Mouse (Mus musculus) ovary, adult 18-20 months (tissue): ENCODE measurements around the gene Myo1d.
A peak's percentile ranks its signal among the peaks of the same experiment; 100 is the strongest.
"Not testable (repeated sequence)": the region's sequence is repeated elsewhere in the genome, so short reads cannot be mapped to it uniquely, and the experiment has no call there.

Source experiments
- DNase-seq: peaks from one replicate; pipeline ENCODE4 v3.0.0; 2022; ENCODE audit warnings: low spot score, mixed read lengths

The Myo1d gene

DNA sequence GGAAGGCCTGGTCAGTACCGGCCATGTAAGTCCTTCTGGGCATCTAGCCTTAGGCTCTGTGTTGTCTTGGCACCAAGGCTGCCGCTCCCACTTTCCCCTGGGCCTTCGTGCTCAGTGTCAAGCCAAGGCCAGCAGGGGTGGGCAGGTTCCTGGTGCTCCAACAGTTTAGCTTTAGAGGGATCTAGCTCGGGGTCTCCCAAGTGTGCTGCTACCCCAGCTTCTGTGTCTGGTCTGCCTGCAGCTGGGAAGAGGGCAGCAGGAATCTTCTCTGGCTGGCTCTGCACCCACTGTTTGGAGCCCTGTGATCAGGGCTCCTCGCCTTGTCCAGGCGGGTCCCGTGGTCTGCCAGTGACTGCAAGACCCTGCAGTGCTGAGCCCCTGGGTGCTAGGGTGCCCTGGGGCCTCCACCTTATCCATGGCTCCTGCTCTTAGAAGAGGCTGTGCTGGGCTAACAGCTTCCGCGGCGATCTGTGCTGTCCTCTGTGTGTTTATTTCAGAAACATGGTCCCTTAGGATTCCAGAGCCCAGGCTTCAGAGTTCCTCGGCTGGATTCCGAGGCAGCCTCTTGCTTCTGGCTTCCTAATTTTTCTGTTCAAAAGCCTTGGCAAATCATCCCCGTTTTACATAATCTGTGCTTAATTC is 298.3 kb downstream of the Myo1d start:
- DNase-seq: no peak

DNA sequence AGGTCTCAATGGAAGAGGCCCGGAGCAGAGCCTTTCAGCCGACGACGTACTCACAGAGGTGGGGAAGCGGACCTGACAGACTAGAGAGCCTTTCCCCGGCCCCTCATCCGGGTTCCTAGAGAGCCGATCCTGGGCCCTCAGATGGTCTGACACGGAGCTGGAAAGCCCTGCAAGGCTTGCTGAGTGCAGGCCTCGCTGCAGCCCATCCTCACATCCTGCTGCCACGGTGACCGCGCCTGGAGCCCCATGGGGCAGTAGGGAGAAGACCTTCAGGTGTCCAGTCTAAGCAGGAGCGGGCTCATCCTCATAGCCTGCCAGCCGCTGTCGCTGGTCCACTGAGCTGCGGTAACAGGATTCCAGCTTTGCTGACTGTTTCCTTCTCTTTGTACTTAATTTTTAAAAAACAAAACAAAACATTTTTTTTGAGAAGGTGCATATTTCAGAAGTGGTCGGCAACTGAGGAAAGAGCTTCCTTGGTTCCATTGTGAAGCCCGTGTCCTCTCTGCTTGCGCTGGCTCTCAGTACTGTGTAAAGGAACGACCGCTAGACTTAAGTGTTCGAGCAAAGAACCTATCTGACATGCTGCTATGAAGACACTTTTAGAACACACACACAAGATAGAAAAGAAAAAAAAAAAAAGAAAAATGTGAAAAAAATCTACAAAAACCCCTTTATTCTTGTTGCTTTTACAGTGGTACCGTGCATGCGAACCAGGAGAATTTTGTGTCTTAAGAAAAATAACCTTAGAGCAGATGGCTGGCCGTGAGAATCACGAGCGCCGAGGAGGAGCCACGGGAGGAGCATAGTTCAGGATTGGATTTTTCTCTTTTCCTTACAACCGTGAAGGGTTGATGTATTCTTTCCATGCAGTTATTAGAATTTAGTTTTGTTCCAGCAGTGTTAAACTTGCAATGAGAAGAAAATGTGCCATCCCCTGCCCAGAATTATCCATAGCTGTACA is 299.6 kb downstream of the Myo1d start:
- DNase-seq: no peak

DNA sequence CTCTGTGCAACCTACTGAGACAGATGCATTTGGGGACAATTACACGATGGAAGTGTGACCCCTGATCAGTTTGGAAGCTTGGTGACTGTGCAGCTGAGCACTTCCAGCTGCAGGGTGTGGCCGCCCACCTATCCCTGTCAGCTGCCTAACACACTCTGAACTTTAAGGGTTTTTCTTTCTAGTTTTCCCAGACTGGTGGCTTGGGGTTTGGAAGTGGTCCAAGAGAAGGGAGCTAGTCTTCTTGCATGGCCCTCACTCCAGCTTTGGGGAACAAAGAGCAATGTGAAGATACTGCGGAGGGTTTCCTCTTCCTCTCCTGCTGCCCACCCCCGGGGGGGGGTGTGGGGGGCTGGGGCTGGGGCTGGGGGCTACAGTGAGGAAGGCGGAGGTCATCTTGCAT is 300.4 kb downstream of the Myo1d start:
- no peak for DNase-seq

DNA sequence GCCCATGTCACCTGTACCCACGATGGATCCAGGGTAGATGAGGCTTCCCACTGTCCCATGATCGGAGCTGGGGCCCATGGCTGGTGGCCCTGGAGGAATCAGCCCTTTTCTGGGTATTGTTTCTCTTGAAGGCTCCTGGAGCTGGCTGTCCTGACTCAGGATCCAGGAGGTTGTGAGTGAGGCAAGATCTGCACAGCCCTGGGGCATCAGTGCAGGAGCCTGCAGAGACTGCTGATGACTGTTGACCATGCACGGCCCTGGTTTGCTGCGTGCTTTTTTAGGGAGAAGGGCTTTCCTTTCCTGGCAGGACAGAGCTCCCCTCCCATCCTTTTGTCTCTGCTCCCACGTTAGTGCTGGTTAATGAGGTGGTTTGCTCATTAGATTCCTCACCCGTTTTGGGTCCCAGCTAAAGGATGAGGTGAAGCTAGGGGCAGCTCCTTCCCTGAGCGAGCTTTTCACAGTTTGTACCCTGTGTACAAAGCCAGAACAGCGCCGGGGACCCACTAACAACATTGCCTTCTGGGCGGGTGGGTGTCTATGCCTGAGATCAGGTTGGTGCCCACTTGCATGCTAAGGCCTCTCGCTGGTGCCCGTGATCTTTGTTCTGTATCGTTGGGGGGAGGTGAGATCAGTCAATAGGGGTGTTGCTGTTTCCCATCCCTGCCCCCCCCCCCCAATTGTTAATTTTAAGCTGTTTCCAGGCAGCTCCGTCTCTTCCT is 301.0 kb downstream of the Myo1d start:
- DNase-seq: no peak

DNA sequence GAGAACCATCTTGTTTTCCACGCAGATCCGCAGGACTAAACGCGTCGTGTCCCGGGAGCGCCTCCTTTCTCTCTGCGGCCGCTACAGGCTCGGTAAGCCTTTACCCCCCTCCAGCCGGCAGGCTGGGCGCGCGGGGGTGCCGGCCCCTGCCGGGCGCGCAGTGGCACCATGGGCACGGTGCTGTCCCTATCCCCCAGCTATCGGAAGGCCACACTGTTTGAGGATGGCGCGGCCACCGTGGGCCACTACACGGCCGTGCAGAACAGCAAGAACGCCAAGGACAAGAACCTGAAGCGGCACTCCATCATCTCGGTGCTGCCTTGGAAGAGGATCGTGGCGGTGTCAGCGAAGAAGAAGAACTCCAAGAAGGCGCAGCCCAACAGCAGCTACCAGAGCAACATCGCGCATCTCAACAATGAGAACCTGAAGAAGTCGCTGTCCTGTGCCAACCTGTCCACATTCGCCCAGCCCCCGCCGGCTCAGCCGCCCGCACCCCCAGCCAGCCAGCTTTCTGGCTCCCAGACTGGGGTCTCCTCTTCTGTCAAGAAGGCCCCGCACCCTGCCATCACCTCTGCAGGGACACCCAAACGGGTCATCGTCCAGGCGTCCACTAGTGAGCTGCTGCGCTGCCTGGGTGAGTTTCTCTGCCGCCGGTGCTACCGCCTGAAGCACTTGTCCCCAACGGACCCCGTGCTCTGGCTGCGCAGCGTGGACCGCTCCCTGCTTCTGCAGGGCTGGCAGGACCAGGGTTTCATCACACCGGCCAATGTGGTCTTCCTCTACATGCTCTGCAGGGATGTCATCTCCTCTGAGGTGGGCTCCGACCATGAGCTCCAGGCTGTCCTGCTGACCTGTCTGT is 302.3 kb downstream of the Myo1d start:
- no peak for DNase-seq

DNA sequence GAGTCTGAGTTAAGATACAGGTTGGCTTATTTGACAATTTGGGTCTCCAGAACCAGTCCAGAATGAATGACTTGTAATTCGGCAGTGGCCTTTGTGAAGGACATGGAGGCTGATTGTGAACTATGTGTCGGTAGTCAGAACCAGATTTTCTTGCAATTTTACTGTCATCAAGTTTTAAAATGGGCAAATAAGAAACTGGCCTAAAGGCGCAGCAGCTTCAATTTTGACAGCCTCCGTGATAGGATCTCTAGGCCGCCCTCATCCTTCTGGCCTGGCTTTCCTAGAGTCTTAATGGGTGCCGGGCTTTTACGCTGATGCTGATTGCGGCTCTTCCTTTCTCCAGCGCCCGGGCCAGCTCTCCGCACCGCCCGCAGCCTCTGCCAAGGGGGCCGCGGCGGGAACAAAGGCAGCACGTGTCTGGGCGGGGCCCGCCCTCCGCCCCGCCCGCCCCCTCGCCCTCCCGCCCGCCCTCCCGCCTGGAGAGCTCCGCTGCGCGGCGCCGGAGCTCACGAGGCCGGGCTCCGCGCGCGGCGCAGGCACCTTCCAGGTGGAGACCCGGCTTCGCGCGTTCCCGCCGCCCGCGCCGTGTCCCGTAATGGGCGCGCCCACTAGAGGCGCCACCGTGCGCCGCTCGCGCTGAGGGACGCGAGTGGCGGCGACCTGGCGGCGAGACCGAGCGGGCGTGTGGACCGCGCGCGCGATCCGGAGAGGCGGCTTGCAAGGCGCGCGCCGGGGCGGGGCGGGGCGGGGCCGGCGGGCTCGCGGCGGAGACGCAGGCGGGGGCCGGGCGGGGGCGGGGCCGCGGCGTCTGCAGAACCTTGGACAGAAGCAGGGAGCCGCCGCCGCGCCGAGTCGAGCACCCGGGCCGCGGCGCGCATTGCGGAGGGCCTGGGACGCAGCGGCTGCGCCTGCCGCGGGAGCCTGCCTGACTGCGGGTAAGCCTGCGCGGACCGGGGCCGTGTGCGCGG is 303.3 kb downstream of the Myo1d start, which contains the start of gene Cdk5r1:
Gene Cdk5r1 (plus strand): TSS at position 802 of the 968 bp plus-strand sequence.
- peak; percentile 77 for DNase-seq

DNA sequence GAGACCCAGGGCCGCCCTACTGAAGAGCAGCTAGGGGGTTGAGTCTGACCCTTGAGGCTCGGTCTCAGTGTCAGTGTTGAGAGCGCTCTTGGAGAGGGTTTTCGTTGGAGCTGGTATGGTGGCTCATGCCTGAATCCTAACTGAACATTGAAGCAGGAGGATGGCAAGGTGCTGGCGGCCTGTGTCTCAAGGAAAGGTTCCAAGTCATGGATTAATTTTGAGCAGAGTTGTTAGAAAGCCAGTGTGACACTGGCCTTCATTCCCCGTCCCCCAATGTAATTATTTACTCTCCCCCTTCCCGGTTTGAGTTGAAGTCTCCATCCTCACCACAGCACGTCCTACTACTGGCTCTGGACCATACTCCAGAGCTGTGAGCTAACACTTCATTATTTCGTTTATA is 304.3 kb downstream of the Myo1d start:
- DNase-seq: no peak

DNA sequence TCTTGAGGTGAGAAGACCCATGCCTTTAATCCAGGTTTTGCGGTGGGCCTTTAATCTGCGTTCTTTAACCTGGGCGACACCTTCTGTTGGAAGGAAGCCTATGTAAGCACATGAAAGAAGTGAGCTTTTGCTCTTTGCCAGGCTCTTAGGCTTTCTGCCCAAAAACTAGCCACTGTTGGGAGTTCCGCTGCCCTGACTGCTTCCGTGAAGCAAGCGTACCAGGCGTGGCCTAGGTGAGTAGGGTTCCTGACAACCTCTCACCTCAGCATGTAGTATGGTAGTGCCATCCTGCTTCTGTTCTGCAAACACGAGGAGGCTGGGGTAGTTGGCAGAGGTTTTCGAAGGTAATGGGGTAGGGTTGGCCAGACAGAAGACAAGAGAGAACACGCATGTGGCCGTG is 305.0 kb downstream of the Myo1d start:
- no peak for DNase-seq

DNA sequence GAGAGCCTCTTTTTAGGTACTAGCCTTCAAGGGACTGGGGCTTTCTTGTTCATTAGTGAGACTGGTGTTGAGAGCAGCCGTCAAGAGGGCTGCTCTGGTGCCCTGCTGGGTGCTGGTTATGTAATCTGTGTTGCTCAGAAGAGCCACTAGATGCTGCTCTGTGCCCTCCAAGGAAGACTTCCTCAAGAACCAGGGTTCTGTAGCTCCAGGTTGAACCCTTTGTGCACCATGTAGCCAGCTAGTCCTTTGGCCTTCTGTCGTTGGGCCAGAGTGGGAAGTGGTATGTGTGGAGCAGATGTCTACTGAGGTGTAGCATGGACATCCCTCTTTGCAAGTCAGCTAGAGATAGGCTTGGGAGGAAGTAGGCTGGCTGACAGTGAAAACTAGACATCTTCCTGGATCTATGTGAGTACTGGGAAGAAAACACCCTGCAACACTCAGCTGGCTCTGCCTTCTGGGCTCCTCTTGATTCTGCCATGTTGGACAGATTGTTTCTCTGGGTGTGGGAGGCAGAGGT is 305.6 kb downstream of the Myo1d start:
- no peak for DNase-seq

DNA sequence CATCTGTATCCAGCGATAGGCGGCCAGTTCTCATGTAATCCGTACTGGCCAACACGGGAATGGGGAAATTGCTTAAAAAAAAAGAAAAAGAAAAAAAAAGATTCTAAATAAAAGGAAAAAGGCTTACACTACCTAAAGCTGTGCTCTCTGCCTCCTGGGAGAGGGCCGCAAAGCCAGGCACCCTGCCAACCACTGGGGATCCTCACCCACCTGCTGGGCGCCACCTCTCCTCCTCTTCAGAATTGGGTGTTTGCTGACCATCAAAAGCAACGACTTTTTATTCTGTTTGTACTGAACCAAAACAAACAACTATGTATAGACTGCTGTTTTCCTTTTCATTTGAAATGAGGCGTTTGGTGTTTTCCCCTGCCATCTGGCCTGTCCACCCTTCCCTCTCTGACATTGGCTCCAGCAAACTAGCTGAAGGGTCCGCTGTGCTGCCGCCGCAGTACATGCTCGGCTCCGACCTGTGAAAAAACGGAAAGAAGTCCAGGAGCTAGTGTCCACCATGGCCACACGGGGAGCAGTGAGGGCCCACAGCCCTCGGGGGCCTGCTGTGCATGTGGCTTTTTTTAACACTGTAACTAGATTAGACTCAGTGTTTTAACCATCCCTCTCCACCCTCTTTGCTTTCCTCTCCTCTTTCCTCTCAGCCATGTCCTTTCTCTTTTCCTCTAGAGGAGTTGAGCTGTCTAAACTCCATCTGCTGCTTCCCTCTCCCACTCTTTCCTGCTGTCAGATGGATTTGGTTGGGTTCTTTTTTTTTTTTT is 307.8 kb downstream of the Myo1d start:
- no peak for DNase-seq

DNA sequence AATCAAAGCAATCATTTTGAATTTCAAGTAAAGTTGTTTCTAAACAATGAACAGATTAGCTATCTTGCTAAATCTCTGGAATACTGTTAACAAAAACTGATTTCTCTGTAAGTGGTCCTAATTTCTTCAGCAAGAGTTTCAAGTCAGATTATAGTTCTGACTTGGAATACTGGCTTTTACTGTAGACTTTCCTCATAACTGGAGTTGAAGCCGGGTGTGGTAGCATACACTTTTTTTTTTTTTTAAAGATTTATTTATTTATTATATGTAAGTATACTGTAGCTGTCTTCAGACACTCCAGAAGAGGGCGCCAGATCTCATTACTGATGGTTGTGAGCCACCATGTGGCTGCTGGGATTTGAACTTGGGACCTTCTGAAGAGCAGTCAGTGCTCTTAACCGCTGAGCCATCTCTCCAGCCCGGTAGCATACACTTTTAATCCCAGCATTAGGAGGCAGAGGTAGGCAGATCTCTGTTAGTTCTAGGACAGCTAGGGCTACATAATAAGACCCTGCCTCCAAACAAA is 316.2 kb downstream of the Myo1d start:
- DNase-seq: not testable (repeated sequence)

DNA sequence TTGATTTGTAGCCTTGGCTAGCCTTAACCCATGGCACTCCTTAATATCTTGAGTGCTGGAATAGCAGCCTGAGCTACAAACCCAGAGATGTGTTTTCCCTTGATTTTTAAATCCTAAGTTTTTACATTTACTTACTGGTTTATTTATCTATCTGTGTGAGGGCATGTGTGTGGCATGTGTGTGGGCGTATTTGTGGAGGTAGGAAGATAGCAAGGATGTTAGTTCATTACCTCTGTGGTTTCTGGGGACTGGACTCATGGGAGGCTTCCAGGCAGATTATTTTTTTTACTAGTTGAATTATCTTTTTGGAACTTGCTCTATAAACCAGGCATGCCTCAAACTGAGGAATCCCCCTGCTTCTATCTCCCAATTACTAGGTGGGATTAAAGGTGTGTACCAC is 326.6 kb downstream of the Myo1d start:
- DNase-seq: no peak

DNA sequence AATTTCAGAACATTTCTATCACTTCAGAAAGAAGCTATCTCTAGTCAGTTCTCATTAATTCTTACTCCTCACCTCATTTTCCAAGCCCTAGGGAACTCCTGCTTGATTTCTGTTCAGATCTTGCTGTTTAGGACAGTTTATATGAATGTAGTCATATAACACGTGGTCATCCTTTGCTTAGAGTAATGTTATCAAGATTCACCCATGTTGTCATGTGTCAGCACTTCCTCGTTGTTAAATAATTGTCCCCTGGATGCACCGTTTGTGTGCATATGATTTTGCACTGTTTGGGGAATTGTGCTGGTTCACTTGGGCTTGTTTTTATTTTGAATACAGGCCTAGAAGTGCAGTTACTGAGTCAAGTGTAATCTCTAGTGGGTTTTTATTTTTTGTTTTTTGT is 327.6 kb downstream of the Myo1d start:
- no peak for DNase-seq

DNA sequence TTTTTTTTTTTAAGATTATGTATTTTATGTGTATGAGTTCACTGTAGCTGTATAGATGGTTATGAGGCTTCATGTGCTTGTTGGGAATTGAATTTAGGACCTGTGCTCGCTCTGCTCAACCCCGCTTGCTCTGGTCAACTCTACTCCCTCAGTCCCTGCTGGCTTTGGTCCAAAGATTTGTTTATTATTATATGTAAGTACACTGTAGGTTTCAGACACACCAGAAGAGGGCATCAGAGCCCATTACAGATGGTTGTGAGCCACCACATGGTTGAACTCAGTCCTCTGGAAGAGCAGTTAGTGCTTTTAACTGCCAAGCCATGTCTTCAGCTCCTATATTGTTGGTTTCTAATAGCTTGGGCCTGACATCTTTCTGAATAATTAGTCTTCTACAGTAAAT is 330.0 kb downstream of the Myo1d start:
- no peak for DNase-seq

DNA sequence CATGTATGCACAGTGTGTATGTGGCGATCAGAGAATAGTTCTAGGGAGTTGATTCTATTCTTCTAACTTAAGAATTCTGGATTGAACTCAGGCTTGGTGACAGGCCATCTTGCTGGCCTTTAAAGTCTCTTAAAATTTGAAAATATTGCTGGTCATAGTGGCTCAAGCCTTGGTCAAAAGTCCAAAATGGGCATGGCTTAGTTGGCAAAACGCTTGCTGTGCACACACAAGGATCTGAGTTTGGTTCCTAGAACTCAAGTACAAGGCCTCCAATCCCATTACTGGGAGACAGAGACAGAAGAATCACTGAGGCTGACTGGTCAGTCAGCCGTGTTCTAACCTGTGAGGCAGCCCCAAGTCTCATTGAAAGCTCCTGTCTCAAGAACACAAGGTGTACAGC is 332.9 kb downstream of the Myo1d start:
- no peak for DNase-seq
